Comparison of ENCODE assay signal across 19 mouse cellular contexts in the genomic region with DNA sequence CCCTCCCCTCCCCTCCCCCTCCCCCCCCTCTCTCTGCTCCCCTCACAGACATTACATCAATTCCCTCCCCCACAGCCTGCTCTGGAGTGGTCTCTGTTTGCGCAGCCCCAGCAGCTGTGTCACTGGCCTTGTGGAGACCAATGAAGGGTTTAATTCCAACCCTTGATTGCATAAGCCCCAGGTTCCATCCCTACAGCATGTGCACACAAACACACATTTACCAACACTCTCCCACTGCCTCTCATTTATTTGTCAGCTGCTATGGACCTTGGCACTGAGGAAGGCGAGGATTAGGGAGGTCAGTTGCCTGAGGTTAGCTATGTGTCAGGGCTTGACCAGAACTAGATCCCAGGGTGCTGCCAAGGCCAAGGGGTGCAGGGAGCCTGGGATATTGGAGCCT. TPM values are rescaled to one million over a fixed set of nuclear protein-coding genes. Genes with fewer than 3 reads are reported as not detected.
DNase-seq lines count a peak whose midpoint lies in the region; ATAC-seq and TF ChIP-seq lines count a peak whose summit lies in the region.
"Had no signal": no experiment of that assay in that cellular context is flagged by ENCODE, and none has a peak within 500 bp of the region (broad histone marks: within the 10 kb centered on the region; RNA-seq: fewer than 3 reads in every experiment).

No protein-coding gene starts in this region.

- no peak overlapping the region for H3K27ac ChIP-seq in heart, adult 2 months
- H3K27ac ChIP-seq in midbrain, embryonic 12.5 days (replicated peaks): 0 out of 2 replicates have a peak overlapping the region, but pooled peaks have one; percentile 35
- no peak overlapping the region for H3K27ac ChIP-seq in midbrain, embryonic 15.5 days
- H3K27ac ChIP-seq: embryonic facial prominence, embryonic 13.5 days had no signal

- no peaks in the 10 kb centered on the region for H3K79me2 ChIP-seq in heart, adult 2 months (replicated peaks; ENCODE audit: control insufficient read depth, insufficient read depth, low read length)

- H3K36me3 ChIP-seq in heart, adult 2 months (ENCODE audit: control insufficient read depth, insufficient read depth, low read length): no peaks in the 10 kb centered on the region
- H3K36me3 ChIP-seq in midbrain, embryonic 12.5 days: no peaks in the 10 kb centered on the region
- no peaks in the 10 kb centered on the region for H3K36me3 ChIP-seq in midbrain, embryonic 15.5 days (replicated peaks)
- H3K36me3 ChIP-seq: embryonic facial prominence, embryonic 13.5 days had no signal

- H3K4me2 ChIP-seq in midbrain, embryonic 12.5 days (replicated peaks): no peak overlapping the region
- H3K4me2 ChIP-seq in midbrain, embryonic 15.5 days: no peak overlapping the region
- H3K4me2 ChIP-seq: embryonic facial prominence, embryonic 13.5 days had no signal

- intact Hi-C loops in heart, adult 2 months (cut with DNase I): no loop called here

- H3K4me1 ChIP-seq in heart, adult 2 months (ENCODE audit: control insufficient read depth, insufficient read depth, low read length): peaks cover 5% of the 10 kb centered on the region; the same call in 1 of the 2 replicates
- peaks cover 9% of the 10 kb centered on the region for H3K4me1 ChIP-seq in midbrain, embryonic 12.5 days
- H3K4me1 ChIP-seq in midbrain, embryonic 15.5 days: peaks cover 8% of the 10 kb centered on the region; the same call in 1 of the 2 replicates

- 69% methylated on average over 2 of the region's 2 CpGs for WGBS in heart, adult 2 months
- 42% methylated on average over 2 of the region's 2 CpGs for WGBS in midbrain, embryonic 12.5 days
- 60% methylated on average over 2 of the region's 2 CpGs for WGBS in midbrain, embryonic 15.5 days

- no peaks in the 10 kb centered on the region for H3K9me3 ChIP-seq in midbrain, embryonic 12.5 days
- H3K9me3 ChIP-seq in midbrain, embryonic 15.5 days: no peaks in the 10 kb centered on the region
- H3K9me3 ChIP-seq: embryonic facial prominence, embryonic 13.5 days had no signal

- peaks cover 7% of the 10 kb centered on the region for H3K27me3 ChIP-seq in heart, adult 2 months (ENCODE audit: control insufficient read depth, insufficient read depth, low read length)
- peaks cover 40% of the 10 kb centered on the region for H3K27me3 ChIP-seq in midbrain, embryonic 12.5 days
- peaks cover 28% of the 10 kb centered on the region for H3K27me3 ChIP-seq in midbrain, embryonic 15.5 days (replicated peaks)

- H3K4me3 ChIP-seq in heart, adult 2 months: no peak overlapping the region
- H3K4me3 ChIP-seq in midbrain, embryonic 12.5 days: no peak overlapping the region
- H3K4me3 ChIP-seq in midbrain, embryonic 15.5 days: no peak overlapping the region
- H3K4me3 ChIP-seq: embryonic facial prominence, embryonic 13.5 days had no signal

- no peak for TF ChIP-seq EP300 in heart, adult 2 months (IDR thresholded peaks at IDR 0.05; ENCODE audit: insufficient read depth, low read depth, low read length)

- DNase-seq in heart, adult 2 months: peak in 1 of 2 experiments; percentile 11
- no peak for DNase-seq in heart, adult 9 months (ENCODE audit: low spot score in 2 of 2)
- no peak for DNase-seq in gastrocnemius, postnatal 25 days
- no peak for DNase-seq in frontal cortex, postnatal 14 days (ENCODE audit: low spot score in 2 of 2)
- DNase-seq: adrenal gland, postnatal 14 days; B cell, adult 2 months; gastrocnemius, postnatal 14 days; kidney, postnatal 14 days; lung, adult 18-20 months; right cerebral cortex, postnatal 25 days; thymus, postnatal 14 days had no signal

- TF ChIP-seq CTCF in heart, adult 2 months (IDR thresholded peaks at IDR 0.05): no peak

- 0 out of 2 replicates have a peak, but pooled peaks have one; percentile 11 for TF ChIP-seq POLR2A in heart, adult 2 months (IDR thresholded peaks at IDR 0.05; ENCODE audit: insufficient read depth, low read depth, low read length)

- no peak for ATAC-seq in midbrain, embryonic 12.5 days (ENCODE audit: low FRiP score, low read depth)
- no peak for ATAC-seq in midbrain, embryonic 15.5 days (replicated peaks)
- ATAC-seq in hematopoietic stem cell, adult 5-6 weeks (replicated peaks in 1 of 2; ENCODE audit: insufficient read depth in 1 of 2, low FRiP score in 2 of 2, low TSS enrichment in 1 of 2, low read depth in 1 of 2, poor library complexity in 2 of 2, severe bottlenecking in 2 of 2): peak; percentile 37 to 54; a peak in 2 of 4 replicates
- ATAC-seq in monocyte, adult 5-6 weeks (replicated peaks; ENCODE audit: insufficient number of reproducible peaks, low FRiP score, low TSS enrichment, poor library complexity, severe bottlenecking): 0 out of 2 replicates have a peak, but pooled peaks have one; percentile 19
- ATAC-seq: forebrain, embryonic 16.5 days had no signal

- H3K9ac ChIP-seq in heart, adult 2 months (ENCODE audit: low read depth, low read length): no peak overlapping the region
- H3K9ac ChIP-seq in midbrain, embryonic 12.5 days (replicated peaks): no peak overlapping the region
- H3K9ac ChIP-seq in midbrain, embryonic 15.5 days: no peak overlapping the region
- H3K9ac ChIP-seq: embryonic facial prominence, embryonic 13.5 days had no signal

RNA-seq across cellular contexts. Expression of a gene that starts 10.2 kb away (rescaled TPM):
- 10 to 100 TPM; 13.3 to 15.9 TPM for total RNA-seq in heart, adult 2 months (2021)
- 43.4 and 44.3 TPM in 2 replicates for polyA plus RNA-seq in heart, adult 2 months (2012; rRNA removed)
- polyA plus RNA-seq in midbrain, embryonic 12.5 days (2016; fragmentation: Nextera tagmentation; extraction: Ambion mirVana): 2.6 and 2.7 TPM in 2 replicates
- polyA plus RNA-seq in midbrain, embryonic 15.5 days (2015; fragmentation: Nextera tagmentation; extraction: Ambion mirVana): 1.7 and 2.7 TPM in 2 replicates
- total RNA-seq in hematopoietic stem cell, adult 5-6 weeks (2017): 5.4 and 11.4 TPM in 2 replicates
- not detected in 3 replicates for total RNA-seq in monocyte, adult 5-6 weeks (2017)
- 1 to 10 TPM; 5.0 to 5.1 TPM for total RNA-seq in gastrocnemius, postnatal 25 days (2021)

RNA-seq across cellular contexts. Expression of a gene that starts 32.3 kb away (rescaled TPM):
- total RNA-seq in heart, adult 2 months (2021): 1 to 10 TPM; 1.5 TPM
- 1.9 and 2.9 TPM in 2 replicates for polyA plus RNA-seq in heart, adult 2 months (2012; rRNA removed)
- 1.8 and 2.4 TPM in 2 replicates for polyA plus RNA-seq in midbrain, embryonic 12.5 days (2016; fragmentation: Nextera tagmentation; extraction: Ambion mirVana)
- 2.9 and 3.3 TPM in 2 replicates for polyA plus RNA-seq in midbrain, embryonic 15.5 days (2015; fragmentation: Nextera tagmentation; extraction: Ambion mirVana)
- 9.0 and 26.3 TPM in 2 replicates for total RNA-seq in hematopoietic stem cell, adult 5-6 weeks (2017)
- 404 to 550 TPM (median 548 TPM) in 3 replicates for total RNA-seq in monocyte, adult 5-6 weeks (2017)
- total RNA-seq in gastrocnemius, postnatal 25 days (2021): under 1 TPM; 0.21 to 0.26 TPM

RNA-seq across cellular contexts. Expression of a gene that starts 44.3 kb away (rescaled TPM):
- total RNA-seq in heart, adult 2 months (2021): not detected
- polyA plus RNA-seq in heart, adult 2 months (2012; rRNA removed): 0.08 TPM in 1 of 2 replicates, not detected in the other
- polyA plus RNA-seq in midbrain, embryonic 12.5 days (2016; fragmentation: Nextera tagmentation; extraction: Ambion mirVana): 0.97 and 1.5 TPM in 2 replicates
- 1.9 and 2.1 TPM in 2 replicates for polyA plus RNA-seq in midbrain, embryonic 15.5 days (2015; fragmentation: Nextera tagmentation; extraction: Ambion mirVana)
- total RNA-seq in hematopoietic stem cell, adult 5-6 weeks (2017): 0.50 TPM in 1 of 2 replicates, not detected in the other
- total RNA-seq in monocyte, adult 5-6 weeks (2017): not detected in 3 replicates
- under 1 TPM; 0.15 to 0.19 TPM for total RNA-seq in gastrocnemius, postnatal 25 days (2021)
- polyA plus RNA-seq: embryonic facial prominence, embryonic 13.5 days; heart, postnatal 0 days; intestine, embryonic 14.5 days had no signal

Comparison
In these comparisons a context has a peak if more than half of its experiments do, and no peak if none do; other contexts are left out.
1. ATAC-seq: peak in hematopoietic stem cell, adult 5-6 weeks (2 of 2) and monocyte, adult 5-6 weeks (single experiment); none in midbrain, embryonic 12.5 days (single experiment) and midbrain, embryonic 15.5 days (single experiment).
2. RNA of a gene that starts 32.3 kb away (total RNA-seq): 404 to 550 TPM in monocyte, adult 5-6 weeks; 9.0 to 26.3 TPM in hematopoietic stem cell, adult 5-6 weeks, 1.5 TPM in heart, adult 2 months and 0.21 to 0.26 TPM in gastrocnemius, postnatal 25 days; every median in the first group is over 10 times any median in the second.